Mouse (Mus musculus) G1E-ER4 (cell line): ENCODE measurements at regions not wholly inside any gene's neighbourhood (a gene's known extent, or its start where the extent isn't known, plus 50 kb on each side); places are given as distances from the start of the nearest gene placed in this dataset.

Experiments
- GATA1 ChIP-seq: IDR thresholded peaks from one replicate; pipeline ENCODE4 v1.8.0; 2012; ENCODE audit warnings: low read length, inconsistent platforms

DNA sequence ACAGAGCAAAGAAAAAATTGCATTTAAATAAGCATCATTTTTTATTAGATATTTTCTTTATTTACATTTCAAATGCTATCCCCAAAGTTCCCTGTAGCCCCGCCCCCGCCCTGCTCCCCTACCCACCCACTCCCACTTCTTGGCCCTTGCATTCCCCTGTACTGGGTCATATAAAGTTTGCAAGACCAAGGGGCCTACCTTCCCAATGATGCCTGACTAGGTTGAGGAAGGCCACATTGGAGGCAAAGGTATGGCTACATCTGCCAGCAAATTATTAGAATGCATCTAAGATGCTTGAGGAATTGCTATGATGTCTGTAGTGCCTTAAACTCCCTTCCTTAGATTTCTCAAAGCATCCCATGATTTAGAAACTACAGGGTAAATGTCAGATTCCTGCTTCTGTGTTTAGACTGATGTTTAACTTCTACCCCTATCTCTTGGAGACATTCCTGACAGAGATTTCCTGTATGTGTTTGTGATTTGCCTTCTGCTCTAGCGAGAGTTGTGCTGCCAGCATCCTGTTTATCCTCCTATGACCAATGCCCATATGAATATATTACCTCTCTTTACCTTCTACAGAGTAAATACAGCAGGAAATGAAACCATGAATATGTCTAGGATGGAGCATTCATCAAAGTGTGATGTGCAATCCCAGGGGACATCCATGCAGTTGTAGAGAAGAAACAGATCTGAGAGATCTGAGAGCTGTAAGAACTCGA, 956.2 kb downstream of the Diaph3 start:
- TF ChIP-seq GATA1, result no peak

DNA sequence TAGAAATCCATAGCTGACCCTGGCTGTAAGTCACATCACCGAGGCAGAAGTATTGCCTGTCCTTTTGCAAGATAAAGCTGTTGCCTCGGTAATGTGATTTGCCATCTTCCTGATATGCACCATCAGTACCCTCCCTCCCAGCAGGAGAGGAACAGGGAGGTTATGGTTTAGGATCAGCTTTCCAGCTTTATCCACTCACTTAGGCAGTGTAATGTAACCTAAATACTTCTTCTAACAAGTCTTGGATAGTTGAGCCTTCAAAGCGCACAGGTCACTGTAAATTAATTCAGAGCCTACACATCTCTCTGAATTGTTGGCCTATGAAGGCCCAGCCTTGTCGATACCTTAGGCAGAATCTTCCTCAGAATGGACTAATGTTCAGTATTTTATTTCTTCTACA, 962.5 kb downstream of the Diaph3 start:
- TF ChIP-seq GATA1, result no peak

DNA sequence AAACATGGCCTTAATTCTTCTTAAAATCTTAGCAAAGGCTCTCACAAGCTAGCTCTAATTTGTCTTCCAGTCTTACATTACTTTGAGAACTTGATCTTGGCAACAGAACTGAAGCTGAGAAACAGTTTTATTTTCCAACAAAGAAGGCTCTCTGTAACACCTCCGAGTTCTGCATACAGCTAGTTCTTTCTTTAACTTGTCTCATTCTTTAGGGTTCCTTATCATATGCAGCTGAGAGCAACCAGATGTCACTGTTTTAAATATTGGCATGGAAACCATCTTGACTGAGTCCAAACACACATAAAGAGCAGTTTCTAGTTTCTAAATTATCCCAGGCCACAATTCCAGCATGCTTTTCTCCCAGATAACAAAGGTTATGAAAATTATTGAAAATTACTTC, 969.9 kb downstream of the Diaph3 start:
- no peak for TF ChIP-seq GATA1

DNA sequence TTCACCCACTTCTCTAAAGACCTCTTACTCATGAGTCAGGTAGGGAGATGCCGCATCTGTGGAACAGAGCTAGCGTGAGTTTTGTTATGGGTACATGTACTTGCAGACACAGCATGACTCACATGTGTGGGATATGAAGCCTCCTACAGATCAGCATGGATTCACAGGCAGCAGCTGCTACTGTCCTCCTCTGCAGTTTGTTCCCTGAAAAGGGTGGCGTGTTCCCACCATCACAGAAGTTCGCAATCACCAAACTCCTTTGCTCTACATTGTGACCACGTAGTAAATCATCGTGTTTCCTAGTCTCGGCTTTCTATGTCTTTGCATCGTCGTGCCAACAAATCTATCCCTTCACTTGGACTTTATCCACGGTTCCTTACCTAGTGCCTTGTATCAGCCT, 981.9 kb downstream of the Diaph3 start:
- TF ChIP-seq GATA1, result no peak

DNA sequence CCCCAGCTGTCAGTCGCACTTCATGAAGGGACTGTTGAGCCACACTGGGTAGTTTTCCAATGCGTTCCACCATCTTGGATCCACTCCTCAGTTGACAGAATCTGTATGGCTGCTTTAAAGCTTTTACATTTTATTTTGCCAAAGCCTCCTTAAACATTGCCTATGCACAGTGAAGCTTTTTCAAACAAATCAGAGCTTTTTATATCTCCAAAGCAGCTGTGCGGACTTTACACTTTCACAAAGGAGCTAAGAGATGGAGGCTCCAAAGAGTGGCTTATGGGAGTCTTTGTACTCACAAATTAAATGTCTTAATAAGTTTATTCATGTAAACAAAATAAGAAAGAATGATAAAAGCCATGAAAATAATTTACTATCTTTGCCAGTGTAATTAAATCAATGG, 986.3 kb downstream of the Diaph3 start:
- TF ChIP-seq GATA1, result no peak

DNA sequence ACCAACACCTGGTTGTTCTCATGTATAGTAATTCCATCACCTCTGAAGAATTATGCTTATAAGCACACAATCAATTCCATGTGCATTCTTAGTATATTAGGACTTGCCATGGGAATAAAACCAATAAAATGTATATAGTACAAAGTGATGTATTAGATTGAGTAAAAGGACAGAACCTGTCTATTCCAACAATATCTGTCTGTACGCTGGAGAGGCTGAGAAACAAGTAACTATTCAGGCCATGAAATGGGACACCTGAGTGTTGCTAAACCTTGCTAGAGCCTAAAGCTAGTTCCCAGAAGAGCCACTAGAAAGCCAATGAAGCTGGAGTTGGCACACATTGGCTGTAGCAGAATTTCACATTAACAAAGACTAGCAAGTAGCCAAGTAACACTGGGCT, 989.8 kb downstream of the Diaph3 start:
- TF ChIP-seq GATA1, result no peak

DNA sequence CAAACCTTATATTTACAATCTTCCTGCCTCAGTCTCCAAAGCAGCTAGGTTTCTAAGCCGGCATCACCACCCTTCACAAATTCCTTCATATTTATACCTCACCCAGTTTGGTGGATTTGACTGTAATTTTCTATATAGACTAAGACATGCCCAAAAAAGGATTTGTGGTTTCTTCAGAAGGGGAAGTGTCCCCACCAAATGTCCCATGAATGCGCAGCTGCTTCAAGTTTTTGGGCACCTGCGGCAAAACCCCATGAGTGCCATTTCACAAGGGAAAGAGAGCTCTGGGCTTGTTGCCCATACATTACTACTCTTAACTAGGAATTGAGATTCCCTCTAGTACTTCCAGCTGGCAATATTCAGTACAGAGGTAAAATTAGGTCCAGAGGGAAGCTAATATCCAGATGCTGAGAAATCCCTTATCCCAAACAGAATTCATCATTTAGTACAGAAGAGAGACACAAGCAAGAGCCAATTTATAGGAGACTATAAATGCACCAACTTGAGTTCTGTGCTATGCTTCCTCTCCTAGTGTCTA, 990.6 kb downstream of the Diaph3 start:
- no peak for TF ChIP-seq GATA1

DNA sequence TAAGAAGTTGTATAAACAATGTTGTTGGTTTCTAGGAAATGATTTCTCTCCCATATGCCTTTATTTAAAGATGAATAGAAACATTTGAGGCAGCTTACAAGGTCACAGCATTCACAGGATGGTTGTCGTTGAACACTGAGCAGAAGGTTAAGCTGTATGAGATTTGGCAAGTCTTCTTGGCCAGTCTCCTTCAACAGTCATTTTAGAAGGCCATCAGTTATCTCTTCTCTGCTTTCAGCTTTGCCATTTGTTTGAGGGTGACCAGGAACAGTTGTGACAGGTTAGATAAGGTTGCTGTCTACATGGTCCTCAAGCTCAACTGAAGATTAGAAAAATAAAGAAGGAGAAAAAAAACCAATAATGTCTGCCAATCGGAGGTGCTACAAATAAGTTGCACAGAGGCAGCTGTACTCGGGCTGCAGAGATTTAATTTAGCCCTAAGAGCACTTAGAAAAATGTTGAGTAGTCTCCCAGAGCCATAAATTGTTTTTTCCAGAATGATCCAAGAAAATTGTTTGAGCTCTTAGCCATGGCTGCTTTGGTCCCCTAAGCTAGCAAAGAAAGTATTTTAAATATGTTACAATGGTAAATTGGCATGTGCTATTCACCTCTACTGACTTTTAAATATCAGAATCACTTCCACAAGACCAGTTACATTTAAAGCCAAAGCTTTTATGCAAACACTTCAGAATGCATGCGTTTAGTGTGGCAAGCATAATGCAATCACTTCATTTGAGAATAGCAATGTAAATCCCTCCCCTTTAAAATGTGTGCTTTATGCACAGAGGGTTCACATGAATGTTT, 1025.6 kb downstream of the Diaph3 start:
- TF ChIP-seq GATA1, result no peak

DNA sequence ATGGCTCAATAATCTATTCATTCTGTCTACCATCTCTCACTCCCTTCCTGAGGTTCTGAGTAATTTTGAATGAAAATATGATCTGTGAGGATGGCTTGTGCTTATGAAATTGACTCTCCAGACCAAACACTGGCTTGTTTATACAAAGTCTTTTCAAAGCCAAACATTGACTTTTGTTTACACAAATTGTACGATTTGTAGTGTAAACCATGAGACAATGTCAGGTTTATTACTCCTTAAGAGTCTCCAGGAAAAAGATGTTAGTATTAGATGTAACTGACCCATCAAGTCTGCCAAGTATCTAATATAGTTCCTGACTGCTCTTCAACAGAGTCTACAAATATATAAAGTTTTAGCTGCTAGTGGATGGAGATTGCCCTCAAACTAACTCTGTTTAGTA, 1039.5 kb downstream of the Diaph3 start:
- no peak for TF ChIP-seq GATA1

DNA sequence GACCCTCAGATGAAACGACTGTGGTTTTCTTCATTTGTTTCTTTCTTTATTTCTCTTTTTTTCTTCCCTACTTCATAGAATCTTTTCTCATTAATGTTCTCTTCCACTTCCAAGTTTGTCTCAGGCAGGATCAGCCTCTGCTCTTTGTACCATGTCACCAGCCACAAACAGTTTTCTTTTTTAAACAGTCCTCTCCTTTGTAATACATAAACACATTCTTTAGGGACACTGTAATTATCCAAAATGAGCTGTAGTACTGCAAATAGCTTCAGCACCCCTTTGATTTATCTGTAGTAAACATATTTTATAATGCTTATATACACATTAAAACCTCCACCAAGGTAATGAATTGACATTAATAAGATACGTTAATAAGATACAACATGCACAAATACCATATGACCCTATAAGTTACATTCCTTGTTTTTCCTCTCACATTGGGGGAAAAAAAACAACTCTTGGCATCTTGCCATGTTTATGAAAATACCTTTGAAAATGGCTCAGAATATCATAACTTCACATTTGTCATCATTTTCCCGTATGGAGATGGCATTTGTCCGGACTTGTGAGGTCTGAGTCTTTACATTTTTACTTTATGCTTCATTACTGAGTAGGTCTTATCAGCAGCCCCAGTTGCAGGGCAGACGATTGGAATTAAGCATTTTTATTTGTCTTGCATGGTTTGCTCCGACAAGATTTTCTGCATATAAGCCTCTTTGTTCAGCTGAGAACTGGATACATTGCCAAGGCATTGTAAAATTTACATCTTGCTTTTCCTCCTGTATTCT, 1070.5 kb downstream of the Diaph3 start:
- no peak for TF ChIP-seq GATA1

DNA sequence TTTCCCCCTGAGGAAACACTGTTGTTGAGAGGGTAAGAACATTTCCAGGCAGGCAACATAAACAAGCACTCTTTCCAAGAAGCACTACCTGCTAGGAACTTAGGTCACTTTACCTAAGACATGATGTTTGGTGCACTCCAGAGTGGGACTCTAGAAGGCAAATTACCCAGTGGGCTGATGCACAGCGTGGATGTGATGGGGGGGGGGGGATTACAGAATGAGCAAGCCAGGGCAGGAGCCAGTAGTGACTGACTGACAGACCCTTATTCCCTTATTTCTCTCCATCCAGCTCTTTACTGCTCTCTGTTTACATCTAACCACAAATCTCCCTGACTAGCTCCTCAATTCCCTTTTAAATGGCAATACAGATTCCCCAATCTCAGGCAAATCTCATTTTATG, 1071.7 kb downstream of the Diaph3 start:
- TF ChIP-seq GATA1, result no peak

DNA sequence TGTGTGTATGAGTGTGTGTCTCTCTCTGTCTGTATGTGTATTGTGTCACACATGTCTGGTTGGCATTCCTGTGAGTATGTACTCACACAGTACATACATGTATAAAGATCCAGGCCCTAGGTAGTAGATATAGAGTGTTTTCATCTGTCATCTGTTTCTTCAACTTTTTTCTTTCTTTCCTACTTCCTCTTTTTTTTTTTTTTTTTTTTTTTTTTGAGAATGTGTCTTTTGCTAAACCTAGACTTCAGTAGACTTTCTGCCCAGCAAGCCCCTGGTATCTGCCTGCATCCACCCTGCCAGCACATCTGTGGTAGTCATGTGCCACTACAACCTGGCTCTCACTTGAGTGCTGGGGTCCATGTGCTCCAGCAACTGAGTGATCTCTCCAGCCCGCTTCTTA, 1073.3 kb downstream of the Diaph3 start:
- no peak for TF ChIP-seq GATA1

DNA sequence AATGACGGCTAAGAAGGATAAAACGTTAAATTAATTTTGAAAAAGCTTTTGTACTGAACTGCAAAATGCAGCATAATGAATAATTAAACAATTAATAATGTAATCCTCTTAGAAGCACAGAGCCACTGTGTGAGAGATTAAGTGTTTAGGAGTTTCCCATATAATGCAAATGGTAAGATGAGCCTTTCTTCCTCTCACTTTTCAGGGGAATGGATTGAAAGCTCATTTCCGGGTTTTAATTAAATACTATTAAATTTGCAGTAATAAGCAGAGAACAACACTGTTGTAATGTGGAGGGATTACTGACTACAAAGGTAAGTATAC, 1077.5 kb downstream of the Diaph3 start:
- TF ChIP-seq GATA1, result no peak

DNA sequence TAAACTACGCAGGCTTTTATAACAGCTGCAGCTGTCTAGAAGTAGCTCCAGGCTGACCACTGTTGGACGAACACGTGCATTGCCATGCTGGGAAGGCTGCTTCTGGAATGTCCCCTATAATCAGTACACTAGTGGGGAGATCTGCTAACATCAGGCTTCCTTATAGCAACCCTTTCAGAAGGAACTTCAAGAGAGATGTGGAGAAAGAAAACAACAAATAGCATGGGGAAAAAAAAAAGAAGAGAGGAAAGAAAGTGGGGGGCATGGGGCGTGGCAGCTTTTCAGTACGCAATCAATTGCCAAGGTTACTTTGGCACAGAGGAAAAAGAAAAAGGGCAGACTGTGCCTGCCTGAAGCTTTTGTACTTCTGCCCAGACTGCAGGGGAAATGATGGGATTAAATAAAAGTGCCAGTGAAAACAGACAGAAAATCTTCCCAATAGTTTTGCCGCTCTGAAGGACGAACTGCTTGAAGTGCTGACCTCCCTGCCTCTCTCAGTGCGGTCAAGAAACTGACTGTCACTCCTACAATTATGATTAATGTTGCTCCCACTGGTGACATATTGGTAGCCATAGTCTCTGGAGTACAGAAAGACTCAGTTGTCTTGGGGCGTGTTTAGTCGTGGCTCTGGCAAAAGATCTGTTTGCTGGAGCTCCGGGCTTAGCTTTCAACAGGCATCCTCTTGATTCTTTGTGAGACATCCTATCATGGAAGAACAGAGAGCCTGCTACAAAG, 1078.0 kb downstream of the Diaph3 start:
- TF ChIP-seq GATA1, result no peak

DNA sequence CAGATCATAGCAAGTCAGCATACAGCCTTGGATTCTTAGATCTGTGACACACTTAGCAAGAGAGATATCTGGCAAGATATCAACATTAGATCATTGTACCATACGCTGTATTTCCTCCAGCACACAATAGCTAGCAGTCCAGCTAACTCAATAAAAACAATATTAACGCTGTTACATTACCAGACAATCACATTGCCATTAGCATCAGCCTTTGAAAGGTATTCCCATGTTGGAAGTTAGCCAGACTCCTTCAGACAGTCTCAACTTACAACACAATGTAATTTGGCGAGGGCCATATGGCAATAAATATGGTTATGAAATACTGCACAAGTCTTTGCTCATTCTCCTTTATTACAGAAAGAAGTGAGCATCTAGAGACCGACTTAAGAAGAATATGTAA, 1084.0 kb downstream of the Diaph3 start:
- no peak for TF ChIP-seq GATA1
